Mouse (Mus musculus) heart, postnatal 0 days (tissue): ENCODE measurements around the gene Spock1. TPM values are rescaled to one million over a fixed set of nuclear protein-coding genes. Genes with fewer than 3 reads are reported as not detected.

Experiments
- ATAC-seq: fragments of 200-750 bp; cut with Nextera tagmentation; 2 replicates; pipeline ENCODE4 v1.8.0; 2017; ENCODE audit warnings: low read depth, moderate number of reproducible peaks, moderate library complexity; ENCODE audit not compliant: insufficient read depth
- DNase-seq: peaks from one replicate; pipeline ENCODE4 v3.0.0-alpha.2; 2016; ENCODE audit warnings: low spot score
- H3K27ac ChIP-seq: fragments of 300-500 bp; sonication (generic); 2 replicates; pipeline ENCODE4 v1.5.1; 2014; ENCODE audit warnings: low read depth, mild to moderate bottlenecking
- H3K27me3 ChIP-seq: fragments of 300-500 bp; sonication (generic); 2 replicates; pipeline ENCODE4 v1.6.1; 2014; ENCODE audit warnings: low read length, mixed read lengths; ENCODE audit not compliant: control insufficient read depth, insufficient read depth
- H3K36me3 ChIP-seq: fragments of 300-500 bp; sonication (generic); replicated peaks from 2 replicates; pipeline ENCODE4 v1.6.1; 2014; ENCODE audit warnings: low read length, mixed read lengths; ENCODE audit not compliant: control insufficient read depth, insufficient read depth
- H3K4me1 ChIP-seq: fragments of 300-500 bp; sonication (generic); 2 replicates; pipeline ENCODE4 v1.6.1; 2014; ENCODE audit warnings: antibody characterized with exemption; ENCODE audit not compliant: control insufficient read depth, insufficient read depth
- H3K4me2 ChIP-seq: fragments of 300-500 bp; sonication (generic); 2 replicates; pipeline ENCODE4 v1.6.1; 2014; ENCODE audit warnings: low read depth, mild to moderate bottlenecking, low read length, moderate library complexity
- H3K4me3 ChIP-seq: fragments of 300-500 bp; sonication (generic); 2 replicates; pipeline ENCODE4 v1.5.1; 2014; ENCODE audit warnings: low read depth, low read length
- H3K9ac ChIP-seq: fragments of 300-500 bp; sonication (generic); replicated peaks from 2 replicates; pipeline ENCODE4 v1.6.1; 2014; ENCODE audit warnings: low read depth, low read length, mixed read lengths
- H3K9me3 ChIP-seq: fragments of 300-500 bp; sonication (generic); replicated peaks from 2 replicates; pipeline ENCODE4 v1.6.1; 2016; ENCODE audit warnings: low read length; ENCODE audit not compliant: control insufficient read depth
- CTCF ChIP-seq: IDR thresholded peaks from 2 replicates; pipeline ENCODE4 v1.5.1; 2016; ENCODE audit warnings: antibody characterized with exemption, control low read depth, low read depth
- EP300 ChIP-seq: IDR thresholded peaks from 2 replicates; pipeline ENCODE4 v1.6.1; 2016; ENCODE audit warnings: antibody characterized with exemption, low read depth
- WGBS: fragments of 180-500 bp; shearing (Covaris S2); extraction: QIAGEN DNeasy Blood & Tissue Kit; methylation state at CpG from one replicate; pipeline ENCODE4 v1.1.7; 2014; 5-methylcytosine and 5-hydroxymethylcytosine counted together
- polyA plus RNA-seq: library from polyadenylated mRNA; unstranded; fragments of >200 nt; fragmentation: Nextera tagmentation; extraction: Ambion mirVana; gene quantifications from 2 replicates; pipeline ENCODE4 v1.2.1, GENCODE M21; 2015
- total RNA-seq: library from RNA; depleted of rRNA; stranded (reverse); fragments of >200 nt; gene quantifications from 2 replicates; pipeline ENCODE4 v1.2.3, GENCODE M21; 2014; ENCODE audit warnings: low replicate concordance

Gene Spock1
- total and polyA plus RNA-seq, 2 experiments from 2014 or later = 0.20 to 0.23 TPM

DNA sequence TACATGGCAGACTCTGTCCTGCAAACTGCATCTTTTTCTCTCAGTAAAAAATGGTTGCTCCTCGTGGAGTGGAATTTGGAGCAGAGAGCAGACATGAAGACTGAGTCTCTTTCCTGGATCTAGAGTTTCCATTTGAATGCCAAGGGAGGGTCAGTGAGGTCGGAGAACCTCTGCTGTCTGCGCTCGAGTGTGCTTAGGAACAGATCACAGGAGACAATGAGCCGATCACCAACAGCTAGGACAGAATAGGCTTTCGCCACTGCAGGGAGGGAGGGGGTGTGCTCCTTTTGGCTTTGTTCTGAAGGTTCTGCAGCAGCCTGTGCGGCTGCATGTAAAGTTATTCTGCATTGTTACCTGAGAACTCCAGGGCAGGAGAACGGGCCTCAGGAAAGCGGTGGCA lies 49.6 kb downstream of the Spock1 start:
- Histone ChIP-seq H3K4me2 (no peak overlapping the region), H3K9me3 (no peaks in the 10 kb centered on the region), H3K4me3 (no peak overlapping the region), H3K36me3 (no peaks in the 10 kb centered on the region), H3K27ac (no peak overlapping the region), H3K9ac (no peak overlapping the region), H3K27me3 (no peaks in the 10 kb centered on the region), H3K4me1 (no peaks in the 10 kb centered on the region)
- ATAC-seq = no peak
- 51% methylated on average over 9 of the region's 9 CpGs for WGBS
- TF ChIP-seq CTCF (no peak), EP300 (no peak)
- DNase-seq = no peak

DNA sequence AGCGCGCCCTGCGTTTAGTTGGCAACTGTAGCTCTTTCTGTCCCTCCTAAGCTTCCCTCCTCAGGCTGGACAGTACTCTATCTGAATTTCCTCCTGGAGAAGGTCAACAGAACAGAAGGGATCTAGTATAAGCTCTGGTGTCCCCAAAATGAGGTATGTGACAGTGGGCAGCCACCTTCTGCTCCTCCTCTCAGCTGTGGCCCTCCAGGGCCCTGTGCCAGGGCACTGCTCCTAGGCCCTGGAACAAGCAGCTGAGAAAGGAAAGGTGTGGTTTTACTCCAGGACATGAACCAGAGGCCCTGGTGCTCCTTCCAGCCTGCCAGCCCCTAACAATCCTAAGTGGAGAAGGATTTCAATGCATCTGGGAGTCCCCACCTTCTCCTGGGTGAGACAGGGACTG lies 51.1 kb downstream of the Spock1 start:
- ATAC-seq (no peak), DNase-seq (no peak)
- TF ChIP-seq EP300 (no peak), CTCF (no peak)
- Histone ChIP-seq H3K9ac (no peak overlapping the region), H3K4me1 (no peaks in the 10 kb centered on the region), H3K4me3 (no peak overlapping the region), H3K27ac (no peak overlapping the region), H3K36me3 (no peaks in the 10 kb centered on the region), H3K27me3 (no peaks in the 10 kb centered on the region), H3K4me2 (no peak overlapping the region), H3K9me3 (no peaks in the 10 kb centered on the region)
- 90% methylated on average over 3 of the region's 3 CpGs for WGBS

DNA sequence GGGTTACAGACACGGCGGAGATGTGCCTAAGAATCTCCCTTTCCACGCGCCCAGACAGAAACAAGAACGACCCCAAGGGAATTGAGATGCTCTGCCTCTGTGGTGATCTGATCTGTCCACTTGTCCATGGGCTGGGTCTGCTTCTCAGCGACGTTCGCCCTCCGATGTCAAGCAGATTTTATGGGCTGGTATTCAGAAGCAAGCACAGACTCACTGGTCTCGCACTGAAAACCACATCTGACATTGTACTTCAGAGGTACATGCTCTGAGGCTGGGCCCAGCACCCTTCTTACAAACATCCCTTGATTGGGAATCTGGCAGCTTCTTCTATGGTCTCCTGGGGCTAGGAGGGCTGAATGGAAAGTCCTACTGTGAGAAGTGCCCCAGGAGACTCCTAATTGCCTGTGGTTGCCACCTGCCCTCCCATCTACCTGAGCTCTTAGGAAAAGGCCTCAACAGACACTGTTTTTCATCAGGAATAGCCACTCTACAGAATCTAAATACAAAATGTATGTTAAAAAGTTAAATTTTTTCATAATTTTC lies 51.8 kb downstream of the Spock1 start:
- DNase-seq (no peak), ATAC-seq (no peak)
- Histone ChIP-seq H3K27ac (no peak overlapping the region), H3K27me3 (no peaks in the 10 kb centered on the region), H3K9me3 (no peaks in the 10 kb centered on the region), H3K36me3 (no peaks in the 10 kb centered on the region), H3K4me1 (no peaks in the 10 kb centered on the region), H3K4me2 (no peak overlapping the region), H3K9ac (no peak overlapping the region), H3K4me3 (no peak overlapping the region)
- no peak for TF ChIP-seq EP300
- TF ChIP-seq CTCF = no peak
- WGBS = 79% methylated on average over 10 of the region's 10 CpGs

DNA sequence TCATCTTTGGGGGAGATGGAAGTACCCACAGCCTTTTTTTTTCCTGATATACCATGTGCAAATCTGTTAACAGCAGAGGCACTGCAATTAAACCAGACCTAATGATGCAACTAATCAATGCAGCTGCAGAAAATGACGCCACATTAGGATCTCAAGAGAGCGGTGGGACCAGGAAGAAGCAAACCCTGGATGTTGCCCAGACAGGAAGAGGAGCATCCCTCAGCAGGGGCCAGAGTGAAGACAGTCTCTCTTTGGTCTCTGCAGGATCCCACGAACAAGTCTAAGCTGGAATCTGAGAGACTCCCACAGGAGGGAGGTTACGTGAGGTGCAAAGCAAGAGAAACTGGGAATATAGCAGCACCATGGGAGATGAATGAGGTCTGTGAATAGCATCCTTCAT lies 52.4 kb downstream of the Spock1 start:
- Histone ChIP-seq H3K36me3 (no peaks in the 10 kb centered on the region), H3K4me3 (no peak overlapping the region), H3K9me3 (no peaks in the 10 kb centered on the region), H3K4me1 (no peaks in the 10 kb centered on the region), H3K4me2 (no peak overlapping the region), H3K9ac (no peak overlapping the region), H3K27me3 (no peaks in the 10 kb centered on the region), H3K27ac (no peak overlapping the region)
- 57% methylated on average over 4 of the region's 4 CpGs for WGBS
- no peak for TF ChIP-seq EP300
- TF ChIP-seq CTCF = no peak
- DNase-seq (no peak), ATAC-seq (no peak)

DNA sequence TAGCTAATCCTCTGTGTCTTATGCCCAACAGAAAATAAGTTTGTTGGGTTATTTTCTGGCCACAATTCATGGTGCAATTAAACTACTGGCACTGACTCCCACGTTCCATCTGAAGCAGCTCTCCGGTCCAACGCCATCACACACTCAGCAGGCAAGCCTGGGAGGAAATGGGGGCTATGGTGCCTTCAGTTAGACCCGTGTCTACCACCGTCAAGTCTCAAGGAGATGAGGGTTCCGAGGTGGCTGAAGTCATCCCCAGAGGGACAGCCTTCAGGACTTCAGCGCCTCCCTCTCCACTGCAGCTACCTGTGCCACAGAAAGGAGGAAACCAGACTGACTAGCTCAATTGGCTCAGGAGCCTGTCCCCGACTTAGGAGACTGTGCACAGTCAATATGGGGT lies 53.7 kb downstream of the Spock1 start:
- Histone ChIP-seq H3K36me3 (no peaks in the 10 kb centered on the region), H3K27ac (no peak overlapping the region), H3K9me3 (no peaks in the 10 kb centered on the region), H3K4me1 (no peaks in the 10 kb centered on the region), H3K27me3 (no peaks in the 10 kb centered on the region), H3K9ac (no peak overlapping the region), H3K4me3 (no peak overlapping the region), H3K4me2 (no peak overlapping the region)
- 80% methylated on average over 8 of the region's 8 CpGs for WGBS
- TF ChIP-seq CTCF (no peak), EP300 (no peak)
- DNase-seq (no peak), ATAC-seq (no peak)

DNA sequence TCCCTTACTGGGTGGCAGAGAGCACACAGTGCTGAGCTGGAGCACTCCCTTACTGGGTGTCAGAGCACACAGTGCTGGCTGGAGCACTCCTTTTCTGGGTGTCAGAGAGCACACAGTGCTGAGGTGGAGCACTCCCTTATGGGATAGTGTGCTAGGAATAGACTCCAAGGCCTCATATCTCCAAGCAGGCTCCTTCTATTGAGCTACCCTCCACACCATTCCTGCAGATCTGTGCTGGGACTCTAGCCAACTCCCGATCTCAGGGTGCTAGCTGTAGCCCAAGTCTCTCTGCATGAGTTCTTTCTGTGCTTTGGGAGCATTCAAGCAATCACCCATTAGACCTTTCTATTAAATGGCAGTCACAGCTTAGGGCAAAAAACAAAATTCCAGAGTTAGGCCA lies 54.5 kb downstream of the Spock1 start:
- Histone ChIP-seq H3K27ac (no peak overlapping the region), H3K9ac (no peak overlapping the region), H3K27me3 (no peaks in the 10 kb centered on the region), H3K4me1 (no peaks in the 10 kb centered on the region), H3K9me3 (no peaks in the 10 kb centered on the region), H3K4me3 (no peak overlapping the region), H3K36me3 (no peaks in the 10 kb centered on the region), H3K4me2 (no peak overlapping the region)
- ATAC-seq (no peak), DNase-seq (no peak)
- 62% methylated on average over 1 of the region's 1 CpGs for WGBS
- TF ChIP-seq CTCF (no peak), EP300 (no peak)
